Mouse (Mus musculus) fibroblast of lung, adult 2 months (primary cell): ENCODE measurements at regions not wholly inside any gene's neighbourhood (a gene's known extent, or its start where the extent isn't known, plus 50 kb on each side); places are given as distances from the start of the nearest gene placed in this dataset.
"Not testable (repeated sequence)": the region's sequence is repeated elsewhere in the genome, so short reads cannot be mapped to it uniquely, and the experiment has no call there.

ENCODE experiments used
- DNase-seq: peaks from one replicate; pipeline ENCODE4 v3.0.0-alpha.2; 2011; ENCODE audit warnings: low read depth

- no peak for DNase-seq
Measured at GRCm38 (mm10) chr5:91892338-91892737, 70.5 kb downstream of the Rchy1 start.

GRCm38 (mm10) chr5:91881771-91882170 lies 81.1 kb downstream of the Rchy1 start:
- no peak for DNase-seq

- DNase-seq = no peak
Measured at GRCm38 (mm10) chr5:91880231-91880630, 82.6 kb downstream of the Rchy1 start.

- DNase-seq = no peak
Measured at GRCm38 (mm10) chr5:91878627-91879026, 84.2 kb downstream of the Rchy1 start.

- DNase-seq = no peak
Measured at GRCm38 (mm10) chr5:91876682-91877031, 86.2 kb downstream of the Rchy1 start.

- DNase-seq = no peak
Measured at GRCm38 (mm10) chr5:91875875-91876681, 86.8 kb downstream of the Rchy1 start.

- no peak for DNase-seq
Measured at GRCm38 (mm10) chr5:91872816-91873215, 90.1 kb downstream of the Rchy1 start.

GRCm38 (mm10) chr5:91869791-91870190 lies 93.1 kb downstream of the Rchy1 start:
- DNase-seq = no peak

GRCm38 (mm10) chr5:91866184-91866583 lies 96.7 kb downstream of the Rchy1 start:
- DNase-seq = no peak

- no peak for DNase-seq
Measured at GRCm38 (mm10) chr5:91865365-91865764, 97.5 kb downstream of the Rchy1 start.

GRCm38 (mm10) chr5:91862843-91863242 lies 100.0 kb downstream of the Rchy1 start:
- no peak for DNase-seq

- DNase-seq = no peak
Measured at GRCm38 (mm10) chr5:91862243-91862642, 100.6 kb downstream of the Rchy1 start.

- DNase-seq = no peak
Measured at GRCm38 (mm10) chr5:91861440-91862187, 101.3 kb downstream of the Rchy1 start.

GRCm38 (mm10) chr5:91860489-91860888 lies 102.4 kb downstream of the Rchy1 start:
- DNase-seq = no peak

GRCm38 (mm10) chr5:91852330-91852729 lies 110.5 kb downstream of the Rchy1 start:
- DNase-seq = no peak

GRCm38 (mm10) chr5:91850862-91851569 lies 111.9 kb downstream of the Rchy1 start:
- DNase-seq = not testable (repeated sequence)

GRCm38 (mm10) chr5:91850440-91850839 lies 112.4 kb downstream of the Rchy1 start:
- no peak for DNase-seq

- DNase-seq = no peak
Measured at GRCm38 (mm10) chr5:91849533-91849932, 113.3 kb downstream of the Rchy1 start.

- no peak for DNase-seq
Measured at GRCm38 (mm10) chr5:91849114-91849513, 113.8 kb downstream of the Rchy1 start.

GRCm38 (mm10) chr5:91848528-91848927 lies 114.3 kb downstream of the Rchy1 start:
- no peak for DNase-seq

GRCm38 (mm10) chr5:91843044-91843443 lies 119.8 kb downstream of the Rchy1 start:
- no peak for DNase-seq

GRCm38 (mm10) chr5:91841066-91841465 lies 121.8 kb downstream of the Rchy1 start:
- peak; percentile 3 for DNase-seq

GRCm38 (mm10) chr5:91828481-91828880 lies 134.4 kb downstream of the Rchy1 start:
- DNase-seq = no peak
